Mouse (Mus musculus): ENCODE measurements around the gene Bsn. TPM values are rescaled to one million over a fixed set of nuclear protein-coding genes. Genes with fewer than 3 reads are reported as not detected.

Bsn gene
- polyA plus RNA-seq, 1 experiment from 2014 or later, result 0.81 TPM

- Histone ChIP-seq H3K27ac (ENCODE audit: low read length) (no peak overlapping the region), H3K9ac (ENCODE audit: low read length) (no peak overlapping the region), H3K4me2 (ENCODE audit: low read depth, low read length) (no peak overlapping the region), H3K36me3 (ENCODE audit: control insufficient read depth, insufficient read depth) (no peaks in the 10 kb centered on the region), H3K9me3 (replicated peaks; ENCODE audit: control insufficient read depth, low read length) (no peaks in the 10 kb centered on the region), H3K4me1 (ENCODE audit: control insufficient read depth, insufficient read depth, low read length) (peaks cover 9% of the 10 kb centered on the region), H3K27me3 (ENCODE audit: control insufficient read depth, insufficient read depth, low read length) (peaks cover 33% of the 10 kb centered on the region), H3K4me3 (ENCODE audit: low read length) (no peak overlapping the region)
- 14% methylated on average over 6 of the region's 6 CpGs for WGBS
- ATAC-seq (replicated peaks; ENCODE audit: extremely low read depth, insufficient read depth, low FRiP score), result no peak
Observed at GRCm38 (mm10) chr9:108187616-108188015, 2.6 kb downstream of the Bsn start.

GRCm38 (mm10) chr9:108185786-108186185 lies 4.4 kb downstream of the Bsn start:
- 73% methylated on average over 8 of the region's 8 CpGs for WGBS
- Histone ChIP-seq H3K4me1 (ENCODE audit: control insufficient read depth, insufficient read depth, low read length) (peaks cover 9% of the 10 kb centered on the region), H3K4me3 (ENCODE audit: low read length) (no peak overlapping the region)

GRCm38 (mm10) chr9:108183531-108183994 lies 6.6 kb downstream of the Bsn start:
- Histone ChIP-seq H3K4me1 (ENCODE audit: control insufficient read depth, insufficient read depth, low read length) (peaks cover 6% of the 10 kb centered on the region), H3K9ac (ENCODE audit: low read length) (no peak overlapping the region), H3K27ac (ENCODE audit: low read length) (no peak overlapping the region), H3K4me2 (ENCODE audit: low read depth, low read length) (no peak overlapping the region), H3K36me3 (ENCODE audit: control insufficient read depth, insufficient read depth) (no peaks in the 10 kb centered on the region), H3K9me3 (replicated peaks; ENCODE audit: control insufficient read depth, low read length) (no peaks in the 10 kb centered on the region), H3K4me3 (ENCODE audit: low read length) (no peak overlapping the region), H3K27me3 (ENCODE audit: control insufficient read depth, insufficient read depth, low read length) (peaks cover 6% of the 10 kb centered on the region)
- WGBS, result 82% methylated on average over 19 of the region's 19 CpGs
- no peak for ATAC-seq (replicated peaks; ENCODE audit: extremely low read depth, insufficient read depth, low FRiP score)

More at GRCm38 (mm10) chr9:108185786-108186185, 4.4 kb downstream of the Bsn start:
- Histone ChIP-seq H3K9me3 (replicated peaks; ENCODE audit: control insufficient read depth, low read length) (no peaks in the 10 kb centered on the region), H3K27ac (ENCODE audit: low read length) (no peak overlapping the region), H3K27me3 (ENCODE audit: control insufficient read depth, insufficient read depth, low read length) (peaks cover 25% of the 10 kb centered on the region), H3K9ac (ENCODE audit: low read length) (no peak overlapping the region), H3K36me3 (ENCODE audit: control insufficient read depth, insufficient read depth) (no peaks in the 10 kb centered on the region), H3K4me2 (ENCODE audit: low read depth, low read length) (no peak overlapping the region)
- no peak for ATAC-seq (replicated peaks; ENCODE audit: extremely low read depth, insufficient read depth, low FRiP score)

- H3K9me3 ChIP-seq (replicated peaks; ENCODE audit: control insufficient read depth, low read length), result no peaks in the 10 kb centered on the region
- H3K27ac ChIP-seq (ENCODE audit: low read length), result no peak overlapping the region
- 65% methylated on average over 11 of the region's 11 CpGs for WGBS
- H3K4me3 ChIP-seq (ENCODE audit: low read length), result no peak overlapping the region
- no peak overlapping the region for H3K4me2 ChIP-seq (ENCODE audit: low read depth, low read length)
- peaks cover under 1% of the 10 kb centered on the region for H3K27me3 ChIP-seq (ENCODE audit: control insufficient read depth, insufficient read depth, low read length)
- no peak overlapping the region for H3K9ac ChIP-seq (ENCODE audit: low read length)
- no peak for ATAC-seq (replicated peaks; ENCODE audit: extremely low read depth, insufficient read depth, low FRiP score)
- peaks cover 6% of the 10 kb centered on the region for H3K4me1 ChIP-seq (ENCODE audit: control insufficient read depth, insufficient read depth, low read length)
- no peaks in the 10 kb centered on the region for H3K36me3 ChIP-seq (ENCODE audit: control insufficient read depth, insufficient read depth)
Observed at GRCm38 (mm10) chr9:108182806-108183506, 7.2 kb downstream of the Bsn start.

- no peak overlapping the region for H3K27ac ChIP-seq (ENCODE audit: low read length)
- no peaks in the 10 kb centered on the region for H3K9me3 ChIP-seq (replicated peaks; ENCODE audit: control insufficient read depth, low read length)
- no peak overlapping the region for H3K4me3 ChIP-seq (ENCODE audit: low read length)
- 50% methylated on average over 5 of the region's 5 CpGs for WGBS
- H3K4me1 ChIP-seq (ENCODE audit: control insufficient read depth, insufficient read depth, low read length), result no peaks in the 10 kb centered on the region
- no peak overlapping the region for H3K4me2 ChIP-seq (ENCODE audit: low read depth, low read length)
- H3K36me3 ChIP-seq (ENCODE audit: control insufficient read depth, insufficient read depth), result no peaks in the 10 kb centered on the region
- H3K27me3 ChIP-seq (ENCODE audit: control insufficient read depth, insufficient read depth, low read length), result no peaks in the 10 kb centered on the region
- no peak overlapping the region for H3K9ac ChIP-seq (ENCODE audit: low read length)
- ATAC-seq (replicated peaks; ENCODE audit: extremely low read depth, insufficient read depth, low FRiP score), result no peak
Observed at GRCm38 (mm10) chr9:108178391-108178790, 11.8 kb downstream of the Bsn start.

- H3K9ac ChIP-seq (ENCODE audit: low read length), result no peak overlapping the region
- no peaks in the 10 kb centered on the region for H3K36me3 ChIP-seq (ENCODE audit: control insufficient read depth, insufficient read depth)
- ATAC-seq (replicated peaks; ENCODE audit: extremely low read depth, insufficient read depth, low FRiP score), result no peak
- WGBS, result 58% methylated on average over 19 of the region's 19 CpGs
- no peaks in the 10 kb centered on the region for H3K9me3 ChIP-seq (replicated peaks; ENCODE audit: control insufficient read depth, low read length)
- no peak overlapping the region for H3K27ac ChIP-seq (ENCODE audit: low read length)
- no peaks in the 10 kb centered on the region for H3K4me1 ChIP-seq (ENCODE audit: control insufficient read depth, insufficient read depth, low read length)
- no peak overlapping the region for H3K4me3 ChIP-seq (ENCODE audit: low read length)
- H3K4me2 ChIP-seq (ENCODE audit: low read depth, low read length), result no peak overlapping the region
- H3K27me3 ChIP-seq (ENCODE audit: control insufficient read depth, insufficient read depth, low read length), result no peaks in the 10 kb centered on the region
Observed at GRCm38 (mm10) chr9:108175116-108175838, 14.9 kb downstream of the Bsn start.

GRCm38 (mm10) chr9:108172777-108173350 lies 17.3 kb downstream of the Bsn start:
- Histone ChIP-seq H3K27me3 (ENCODE audit: control insufficient read depth, insufficient read depth, low read length) (no peaks in the 10 kb centered on the region), H3K4me2 (ENCODE audit: low read depth, low read length) (no peak overlapping the region), H3K36me3 (ENCODE audit: control insufficient read depth, insufficient read depth) (no peaks in the 10 kb centered on the region), H3K27ac (ENCODE audit: low read length) (no peak overlapping the region), H3K9ac (ENCODE audit: low read length) (no peak overlapping the region), H3K4me3 (ENCODE audit: low read length) (no peak overlapping the region), H3K9me3 (replicated peaks; ENCODE audit: control insufficient read depth, low read length) (no peaks in the 10 kb centered on the region), H3K4me1 (ENCODE audit: control insufficient read depth, insufficient read depth, low read length) (no peaks in the 10 kb centered on the region)
- peak; percentile 41 for ATAC-seq (replicated peaks; ENCODE audit: extremely low read depth, insufficient read depth, low FRiP score)
- WGBS, result 69% methylated on average over 5 of the region's 5 CpGs

GRCm38 (mm10) chr9:108169751-108170150 lies 20.4 kb downstream of the Bsn start:
- H3K36me3 ChIP-seq (ENCODE audit: control insufficient read depth, insufficient read depth), result no peaks in the 10 kb centered on the region
- no peak for ATAC-seq (replicated peaks; ENCODE audit: extremely low read depth, insufficient read depth, low FRiP score)
- 75% methylated on average over 10 of the region's 10 CpGs for WGBS
- no peak overlapping the region for H3K4me2 ChIP-seq (ENCODE audit: low read depth, low read length)
- H3K9ac ChIP-seq (ENCODE audit: low read length), result no peak overlapping the region
- no peaks in the 10 kb centered on the region for H3K4me1 ChIP-seq (ENCODE audit: control insufficient read depth, insufficient read depth, low read length)
- H3K4me3 ChIP-seq (ENCODE audit: low read length), result no peak overlapping the region
- no peak overlapping the region for H3K27ac ChIP-seq (ENCODE audit: low read length)
- no peaks in the 10 kb centered on the region for H3K27me3 ChIP-seq (ENCODE audit: control insufficient read depth, insufficient read depth, low read length)
- no peaks in the 10 kb centered on the region for H3K9me3 ChIP-seq (replicated peaks; ENCODE audit: control insufficient read depth, low read length)

GRCm38 (mm10) chr9:108165143-108165542 lies 25.0 kb downstream of the Bsn start:
- WGBS, result 39% methylated on average over 8 of the region's 8 CpGs
- ATAC-seq (replicated peaks; ENCODE audit: extremely low read depth, insufficient read depth, low FRiP score), result no peak

More at GRCm38 (mm10) chr9:108165143-108165542, 25.0 kb downstream of the Bsn start:
- Histone ChIP-seq H3K9me3 (replicated peaks; ENCODE audit: control insufficient read depth, low read length) (no peaks in the 10 kb centered on the region), H3K9ac (ENCODE audit: low read length) (no peak overlapping the region), H3K27ac (ENCODE audit: low read length) (no peak overlapping the region), H3K36me3 (ENCODE audit: control insufficient read depth, insufficient read depth) (no peaks in the 10 kb centered on the region), H3K4me3 (ENCODE audit: low read length) (no peak overlapping the region), H3K4me1 (ENCODE audit: control insufficient read depth, insufficient read depth, low read length) (no peaks in the 10 kb centered on the region), H3K27me3 (ENCODE audit: control insufficient read depth, insufficient read depth, low read length) (no peaks in the 10 kb centered on the region), H3K4me2 (ENCODE audit: low read depth, low read length) (no peak overlapping the region)

Data from heart, embryonic 16.5 days (tissue).